Mouse (Mus musculus) yolk sac, embryonic 10.5 days (tissue): ENCODE data around the gene Ankzf1.

Source experiments
- DNase-seq: peaks from one replicate; pipeline ENCODE4 v3.0.0-alpha.2; 2017; ENCODE audit warnings: low spot score

Ankzf1 gene

GRCm38 (mm10) chr1:75191622-75192402 is at the start of gene Ankzf1, which contains the start of gene Atg9a:
TSS of gene Ankzf1 (plus strand) at chr1:75192151.
TSS of gene Atg9a (minus strand) at chr1:75192196.
- DNase-seq: peak; percentile 99

GRCm38 (mm10) chr1:75142301-75143261 is 49.4 kb upstream of the Ankzf1 start, which contains the start of the genes Cnppd1 and Retreg2:
TSS of gene Cnppd1 (minus strand) at chr1:75142711.
TSS of gene Retreg2 (plus strand) at chr1:75142778.
- peak; percentile 97 for DNase-seq

GRCm38 (mm10) chr1:75145589-75145988 is 46.4 kb upstream of the Ankzf1 start:
- DNase-seq: no peak

- DNase-seq: no peak
These were observed 44.4 kb upstream of the Ankzf1 start for GRCm38 (mm10) chr1:75147411-75148135.

GRCm38 (mm10) chr1:75148727-75149126 is 43.2 kb upstream of the Ankzf1 start:
- DNase-seq: no peak

GRCm38 (mm10) chr1:75155837-75156236 is 36.1 kb upstream of the Ankzf1 start:
- no peak for DNase-seq

- no peak for DNase-seq
These were observed 33.0 kb upstream of the Ankzf1 start for GRCm38 (mm10) chr1:75158990-75159389.

- no peak for DNase-seq
These were observed 32.3 kb upstream of the Ankzf1 start for GRCm38 (mm10) chr1:75159540-75160255.

- no peak for DNase-seq
These were observed 31.7 kb upstream of the Ankzf1 start for GRCm38 (mm10) chr1:75160256-75160617.

GRCm38 (mm10) chr1:75168093-75168471 is 23.9 kb upstream of the Ankzf1 start:
- no peak for DNase-seq

GRCm38 (mm10) chr1:75168472-75169464 is 23.2 kb upstream of the Ankzf1 start, which contains the start of gene Zfand2b:
TSS of gene Zfand2b (plus strand) at chr1:75168646.
- DNase-seq: peak; percentile 99

- DNase-seq: no peak
These were observed 12.4 kb upstream of the Ankzf1 start for GRCm38 (mm10) chr1:75179334-75180104.

GRCm38 (mm10) chr1:75180105-75180590 is 11.8 kb upstream of the Ankzf1 start, which contains the start of gene Abcb6:
TSS of gene Abcb6 (minus strand) at chr1:75180392.
- DNase-seq: peak; percentile 89

- DNase-seq: no peak
These were observed 11.2 kb upstream of the Ankzf1 start for GRCm38 (mm10) chr1:75180741-75181140.

GRCm38 (mm10) chr1:75181377-75181870 is 10.5 kb upstream of the Ankzf1 start:
- DNase-seq: no peak

GRCm38 (mm10) chr1:75182160-75182559 is 9.8 kb upstream of the Ankzf1 start:
- DNase-seq: no peak

- no peak for DNase-seq
These were observed 6.5 kb upstream of the Ankzf1 start for GRCm38 (mm10) chr1:75185495-75185894.

- no peak for DNase-seq
These were observed 4.8 kb upstream of the Ankzf1 start for GRCm38 (mm10) chr1:75187126-75187525.
